In genomic region chrX:75045931-75046330, GRCm38 (mm10) we compare ENCODE assay signal across 20 mouse cellular contexts. TPM values are rescaled to one million over a fixed set of nuclear protein-coding genes. Genes with fewer than 3 reads are reported as not detected.
DNase-seq lines count a peak whose midpoint lies in the region; ATAC-seq and TF ChIP-seq lines count a peak whose summit lies in the region.
"Had no signal": no experiment of that assay in that cellular context is flagged by ENCODE, and none has a peak within 500 bp of the region (broad histone marks: within the 10 kb centered on the region; RNA-seq: fewer than 3 reads in every experiment).

No protein-coding gene starts in this region.

- DNase-seq in heart, adult 2 months, result no peak
- no peak for DNase-seq in heart, adult 9 months (ENCODE audit: low spot score in 2 of 2)
- DNase-seq in kidney, adult 2 months, result peak; percentile 62
- DNase-seq in lung, postnatal 36 days, result no peak
- no peak for DNase-seq in thymus, postnatal 0 days (ENCODE audit: low spot score)
- DNase-seq: adrenal gland, postnatal 10 days; B cell, adult 2 months; cerebellum, adult 11-12 months; cerebellum, adult 9-10 months; cerebellum, postnatal 25 days; gastrocnemius, postnatal 36 days; heart, adult 11 months; heart, postnatal 36 days had no signal

- 61% methylated on average over 1 of the region's 1 CpGs for WGBS in heart, adult 2 months
- 33% methylated on average over 1 of the region's 1 CpGs for WGBS in kidney, adult 2 months
- 79% methylated on average over 1 of the region's 1 CpGs for WGBS in kidney, embryonic 16.5 days
- WGBS in lung, embryonic 15.5 days, result 64% methylated on average over 1 of the region's 1 CpGs

- no peak overlapping the region for H3K9ac ChIP-seq in heart, adult 2 months (ENCODE audit: low read depth, low read length)
- no peak overlapping the region for H3K9ac ChIP-seq in kidney, embryonic 16.5 days (replicated peaks; ENCODE audit: low read length)
- no peak overlapping the region for H3K9ac ChIP-seq in lung, embryonic 15.5 days
- H3K9ac ChIP-seq: embryonic facial prominence, embryonic 12.5 days; forebrain, embryonic 15.5 days had no signal

- no peaks in the 10 kb centered on the region for H3K79me2 ChIP-seq in heart, adult 2 months (replicated peaks; ENCODE audit: control insufficient read depth, insufficient read depth, low read length)

- no peaks in the 10 kb centered on the region for H3K27me3 ChIP-seq in heart, adult 2 months (ENCODE audit: control insufficient read depth, insufficient read depth, low read length)
- no peaks in the 10 kb centered on the region for H3K27me3 ChIP-seq in kidney, adult 2 months (replicated peaks; ENCODE audit: control insufficient read depth, insufficient read depth, low read length)
- H3K27me3 ChIP-seq in kidney, embryonic 16.5 days (ENCODE audit: insufficient read depth, low read length), result no peaks in the 10 kb centered on the region
- no peaks in the 10 kb centered on the region for H3K27me3 ChIP-seq in lung, embryonic 15.5 days
- H3K27me3 ChIP-seq: embryonic facial prominence, embryonic 12.5 days; forebrain, embryonic 15.5 days had no signal

- peaks cover 3% of the 10 kb centered on the region for H3K4me1 ChIP-seq in heart, adult 2 months (ENCODE audit: control insufficient read depth, insufficient read depth, low read length)
- peaks cover 3% of the 10 kb centered on the region; the same call in 1 of the 2 replicates for H3K4me1 ChIP-seq in kidney, adult 2 months (ENCODE audit: control insufficient read depth, insufficient read depth, low read length)
- no peaks in the 10 kb centered on the region for H3K4me1 ChIP-seq in kidney, embryonic 16.5 days (ENCODE audit: insufficient read depth, low read length)
- H3K4me1 ChIP-seq in lung, embryonic 15.5 days, result no peaks in the 10 kb centered on the region
- H3K4me1 ChIP-seq: embryonic facial prominence, embryonic 12.5 days; forebrain, embryonic 15.5 days had no signal

- TF ChIP-seq POLR2A in heart, adult 2 months (IDR thresholded peaks at IDR 0.05; ENCODE audit: insufficient read depth, low read depth, low read length), result no peak
- no peak for TF ChIP-seq POLR2A in kidney, adult 2 months (IDR thresholded peaks at IDR 0.05; ENCODE audit: low read depth, low read length)

- ATAC-seq in kidney, embryonic 16.5 days (ENCODE audit: low FRiP score, low TSS enrichment), result no peak
- no peak for ATAC-seq in lung, embryonic 15.5 days (ENCODE audit: borderline replicate concordance, extremely low read depth, low FRiP score, low TSS enrichment)
- ATAC-seq: CD4-positive, CD25-positive, alpha-beta regulatory T cell, adult 4 months; forebrain, embryonic 15.5 days had no signal

- TF ChIP-seq CTCF in heart, adult 2 months (IDR thresholded peaks at IDR 0.05), result no peak
- TF ChIP-seq CTCF in kidney, adult 2 months (conservative IDR thresholded peaks at IDR 0.05; ENCODE audit: insufficient read depth, insufficient read length, low read depth, low read length), result no peak

- H3K4me3 ChIP-seq in heart, adult 2 months, result no peak overlapping the region
- no peak overlapping the region for H3K4me3 ChIP-seq in kidney, adult 2 months (ENCODE audit: insufficient read depth, low read depth, low read length)
- no peak overlapping the region for H3K4me3 ChIP-seq in kidney, embryonic 16.5 days (ENCODE audit: low read length)
- no peak overlapping the region for H3K4me3 ChIP-seq in lung, embryonic 15.5 days
- H3K4me3 ChIP-seq: embryonic facial prominence, embryonic 12.5 days; forebrain, embryonic 15.5 days had no signal

- intact Hi-C loops in heart, adult 2 months (cut with DNase I), result loop anchor here (5.0 kb wide), 1 partner anchor 36 kb away; no protein-coding TSS in a partner anchor

- H3K9me3 ChIP-seq in kidney, embryonic 16.5 days (ENCODE audit: low read length), result no peaks in the 10 kb centered on the region
- no peaks in the 10 kb centered on the region for H3K9me3 ChIP-seq in lung, embryonic 15.5 days
- H3K9me3 ChIP-seq: embryonic facial prominence, embryonic 12.5 days; forebrain, embryonic 15.5 days; G1E had no signal

- H3K36me3 ChIP-seq in heart, adult 2 months (ENCODE audit: control insufficient read depth, insufficient read depth, low read length), result no peaks in the 10 kb centered on the region
- H3K36me3 ChIP-seq in kidney, adult 2 months (ENCODE audit: control insufficient read depth, insufficient read depth, low read length), result no peaks in the 10 kb centered on the region
- H3K36me3 ChIP-seq in kidney, embryonic 16.5 days (ENCODE audit: insufficient read depth, low read length), result no peaks in the 10 kb centered on the region
- no peaks in the 10 kb centered on the region for H3K36me3 ChIP-seq in lung, embryonic 15.5 days
- H3K36me3 ChIP-seq: embryonic facial prominence, embryonic 12.5 days; forebrain, embryonic 15.5 days; G1E had no signal

- TF ChIP-seq EP300 in heart, adult 2 months (IDR thresholded peaks at IDR 0.05; ENCODE audit: insufficient read depth, low read depth, low read length), result no peak

- peak overlapping the region; percentile 38; the same call in 1 of the 2 replicates for H3K27ac ChIP-seq in heart, adult 2 months
- H3K27ac ChIP-seq in kidney, adult 2 months (ENCODE audit: insufficient read depth, low read depth, low read length), result no peak overlapping the region
- H3K27ac ChIP-seq in kidney, embryonic 16.5 days (ENCODE audit: low read length), result no peak overlapping the region
- 0 out of 2 replicates have a peak overlapping the region, but pooled peaks have one; percentile 47 for H3K27ac ChIP-seq in lung, embryonic 15.5 days
- H3K27ac ChIP-seq: embryonic facial prominence, embryonic 12.5 days; forebrain, embryonic 15.5 days had no signal

- H3K4me2 ChIP-seq in kidney, embryonic 16.5 days (replicated peaks; ENCODE audit: low read depth, low read length), result no peak overlapping the region
- H3K4me2 ChIP-seq in lung, embryonic 15.5 days, result no peak overlapping the region
- H3K4me2 ChIP-seq: embryonic facial prominence, embryonic 12.5 days; forebrain, embryonic 15.5 days; heart, embryonic 11.5 days had no signal

RNA-seq across cellular contexts. Expression of gene Gab3, which starts 39.3 kb away (rescaled TPM):
- total RNA-seq in heart, adult 2 months (2021), result 1 to 10 TPM; 1.1 to 1.3 TPM
- 1.1 and 1.2 TPM in 2 replicates for polyA plus RNA-seq in heart, adult 2 months (2012; rRNA removed)
- polyA plus RNA-seq in kidney, adult 2 months (2012; rRNA removed), result 0.43 and 0.66 TPM in 2 replicates
- polyA plus RNA-seq in kidney, embryonic 16.5 days (2015; fragmentation: Nextera tagmentation; extraction: Ambion mirVana), result 2.1 and 2.2 TPM in 2 replicates
- 7.7 and 8.5 TPM in 2 replicates for polyA plus RNA-seq in lung, embryonic 15.5 days (2015; fragmentation: Nextera tagmentation; extraction: Ambion mirVana)
- polyA plus RNA-seq in thymus, postnatal 0 days (2015; fragmentation: Nextera tagmentation; extraction: Ambion mirVana), result 3.4 and 3.6 TPM in 2 replicates

RNA-seq across cellular contexts. Expression of gene Dkc1, which starts 49.7 kb away (rescaled TPM):
- total RNA-seq in heart, adult 2 months (2021), result 10 to 100 TPM; 19.2 to 21.1 TPM
- polyA plus RNA-seq in heart, adult 2 months (2012; rRNA removed), result 10.7 and 21.4 TPM in 2 replicates
- 8.2 and 10.8 TPM in 2 replicates for polyA plus RNA-seq in kidney, adult 2 months (2012; rRNA removed)
- polyA plus RNA-seq in kidney, embryonic 16.5 days (2015; fragmentation: Nextera tagmentation; extraction: Ambion mirVana), result 135 and 160 TPM in 2 replicates
- 128 and 131 TPM in 2 replicates for polyA plus RNA-seq in lung, embryonic 15.5 days (2015; fragmentation: Nextera tagmentation; extraction: Ambion mirVana)
- 137 and 165 TPM in 2 replicates for polyA plus RNA-seq in thymus, postnatal 0 days (2015; fragmentation: Nextera tagmentation; extraction: Ambion mirVana)

Comparison
In these comparisons a context has a peak if more than half of its experiments do, and no peak if none do; other contexts are left out.
1. H3K27ac ChIP-seq: peak in heart, adult 2 months (single experiment) and lung, embryonic 15.5 days (single experiment); none in kidney, adult 2 months (single experiment) and kidney, embryonic 16.5 days (single experiment).